11 mouse cellular contexts compared by ENCODE assay signal in genomic region chr5:92961770-92962231, GRCm38 (mm10).
DNase-seq lines count a peak whose midpoint lies in the region; ATAC-seq lines count a peak whose summit lies in the region.
"Had no signal": no experiment of that assay in that cellular context is flagged by ENCODE, and none has a peak within 500 bp of the region (broad histone marks: within the 10 kb centered on the region; RNA-seq: fewer than 3 reads in every experiment).

No protein-coding gene starts in this region.

- peaks cover 13% of the 10 kb centered on the region for H3K4me1 ChIP-seq in forebrain, embryonic 15.5 days
- H3K4me1 ChIP-seq in forebrain, embryonic 12.5 days = no peaks in the 10 kb centered on the region

- H3K27me3 ChIP-seq in forebrain, embryonic 15.5 days = no peaks in the 10 kb centered on the region
- H3K27me3 ChIP-seq in forebrain, embryonic 12.5 days = no peaks in the 10 kb centered on the region
- H3K27me3 ChIP-seq: limb, embryonic 13.5 days had no signal

- H3K9me3 ChIP-seq in forebrain, embryonic 15.5 days = no peaks in the 10 kb centered on the region
- H3K9me3 ChIP-seq in forebrain, embryonic 12.5 days = no peaks in the 10 kb centered on the region
- H3K9me3 ChIP-seq: limb, embryonic 13.5 days had no signal

- peak; percentile 92 for DNase-seq in Muller cell, postnatal 12 days (ENCODE audit: inconsistent ontology term)
- DNase-seq in adrenal gland, postnatal 25 days = peak; percentile 62
- peak; percentile 84 to 86 for DNase-seq in heart, postnatal 10 days
- DNase-seq in lung, postnatal 4 days = peak; percentile 61 to 82
- no peak for DNase-seq in kidney, adult 18-20 months
- DNase-seq: kidney, adult 11 months; right cerebral cortex, postnatal 14 days had no signal

- no peak overlapping the region for H3K4me2 ChIP-seq in forebrain, embryonic 15.5 days (replicated peaks)
- no peak overlapping the region for H3K4me2 ChIP-seq in forebrain, embryonic 12.5 days
- H3K4me2 ChIP-seq: limb, embryonic 13.5 days had no signal

- H3K36me3 ChIP-seq in forebrain, embryonic 15.5 days = no peaks in the 10 kb centered on the region
- H3K36me3 ChIP-seq in forebrain, embryonic 12.5 days (replicated peaks) = peaks cover 55% of the 10 kb centered on the region

- WGBS in forebrain, embryonic 15.5 days = 70% methylated on average over 7 of the region's 7 CpGs
- 79% methylated on average over 7 of the region's 7 CpGs for WGBS in forebrain, embryonic 12.5 days

- H3K4me3 ChIP-seq in forebrain, embryonic 15.5 days = no peak overlapping the region
- H3K4me3 ChIP-seq in forebrain, embryonic 12.5 days (replicated peaks) = no peak overlapping the region
- H3K4me3 ChIP-seq: erythroblast, embryonic 14.5 days; limb, embryonic 13.5 days had no signal

- H3K27ac ChIP-seq in forebrain, embryonic 15.5 days (replicated peaks) = no peak overlapping the region
- no peak overlapping the region for H3K27ac ChIP-seq in forebrain, embryonic 12.5 days
- H3K27ac ChIP-seq: limb, embryonic 13.5 days had no signal

- ATAC-seq in forebrain, embryonic 15.5 days (replicated peaks) = no peak
- no peak for ATAC-seq in forebrain, embryonic 12.5 days (ENCODE audit: low FRiP score)

- intact Hi-C loops in heart, postnatal 10 days (cut with DNase I) = no loop called here

- no peak overlapping the region for H3K9ac ChIP-seq in forebrain, embryonic 15.5 days (replicated peaks)
- no peak overlapping the region for H3K9ac ChIP-seq in forebrain, embryonic 12.5 days
- H3K9ac ChIP-seq: limb, embryonic 13.5 days had no signal
